In genomic region chr12:32104451-32104862, GRCm38 (mm10) we compare ENCODE assay signal across 9 mouse cellular contexts. TPM values are rescaled to one million over a fixed set of nuclear protein-coding genes. Genes with fewer than 3 reads are reported as not detected.
DNase-seq lines count a peak whose midpoint lies in the region; ATAC-seq and TF ChIP-seq lines count a peak whose summit lies in the region.
"Had no signal": no experiment of that assay in that cellular context is flagged by ENCODE, and none has a peak within 500 bp of the region (broad histone marks: within the 10 kb centered on the region; RNA-seq: fewer than 3 reads in every experiment).

No protein-coding gene starts in this region.

- no peak overlapping the region for H3K4me2 ChIP-seq in intestine, postnatal 0 days (replicated peaks; ENCODE audit: low read depth)
- H3K4me2 ChIP-seq: midbrain, embryonic 12.5 days had no signal

- ATAC-seq in erythroid progenitor cell, adult 5-6 weeks (replicated peaks; ENCODE audit: low FRiP score, poor library complexity, severe bottlenecking): peak; percentile 97
- peak; percentile 90 for ATAC-seq in intestine, postnatal 0 days

- H3K27ac ChIP-seq in intestine, postnatal 0 days (ENCODE audit: low read depth, low read length): peak overlapping the region; percentile 65
- H3K27ac ChIP-seq: midbrain, embryonic 12.5 days had no signal

- no peaks in the 10 kb centered on the region for H3K36me3 ChIP-seq in intestine, postnatal 0 days (ENCODE audit: control insufficient read depth, insufficient read depth)
- H3K36me3 ChIP-seq: midbrain, embryonic 12.5 days had no signal

- H3K4me3 ChIP-seq in intestine, postnatal 0 days (ENCODE audit: low read depth, low read length): no peak overlapping the region
- H3K4me3 ChIP-seq: midbrain, embryonic 12.5 days had no signal

- H3K27me3 ChIP-seq in intestine, postnatal 0 days (replicated peaks; ENCODE audit: control insufficient read depth, insufficient read depth, low read length): no peaks in the 10 kb centered on the region
- H3K27me3 ChIP-seq: midbrain, embryonic 12.5 days had no signal

- no peak for TF ChIP-seq CTCF in intestine, postnatal 0 days (IDR thresholded peaks at IDR 0.05; ENCODE audit: low read depth)

- H3K4me1 ChIP-seq in intestine, postnatal 0 days (replicated peaks; ENCODE audit: control insufficient read depth, insufficient read depth, low read length): no peaks in the 10 kb centered on the region

- 40% methylated on average over 6 of the region's 6 CpGs for WGBS in intestine, postnatal 0 days

- no peak overlapping the region for H3K9ac ChIP-seq in intestine, postnatal 0 days (ENCODE audit: low read depth, low read length)
- H3K9ac ChIP-seq: midbrain, embryonic 12.5 days had no signal

- peak; percentile 55 for DNase-seq in ovary, postnatal 36 days (ENCODE audit: low spot score)
- no peak for DNase-seq in ovary, postnatal 14 days (ENCODE audit: low spot score)
- peak; percentile 58 for DNase-seq in testis, postnatal 10 days (ENCODE audit: low spot score)
- no peak for DNase-seq in embryo, embryonic 11 days
- DNase-seq in left cerebral cortex, adult 8-10 months (ENCODE audit: low spot score in 2 of 2): no peak
- DNase-seq in thymus, postnatal 25 days: no peak

- H3K9me3 ChIP-seq in intestine, postnatal 0 days (ENCODE audit: control insufficient read depth): no peaks in the 10 kb centered on the region
- H3K9me3 ChIP-seq: midbrain, embryonic 12.5 days had no signal

RNA-seq across cellular contexts. Expression of gene Prkar2b, which starts 43.4 kb away (rescaled TPM):
- total RNA-seq in erythroid progenitor cell, adult 5-6 weeks (2015; ENCODE audit: low replicate concordance): 160 and 200 TPM in 2 replicates
- 154 and 188 TPM in 2 replicates for total RNA-seq in erythroid progenitor cell, adult 5-6 weeks (2017; ENCODE audit: low replicate concordance)
- polyA plus RNA-seq in intestine, postnatal 0 days (2015; fragmentation: Nextera tagmentation; extraction: Ambion mirVana): 11.6 and 12.5 TPM in 2 replicates
- total RNA-seq in left cerebral cortex, adult 8-10 months (2022): 10 to 100 TPM; 69.7 to 77.9 (median 77.6) TPM

Comparison
In these comparisons a context has a peak if more than half of its experiments do, and no peak if none do; other contexts are left out.
1. DNase-seq: peak in ovary, postnatal 36 days (single experiment) and testis, postnatal 10 days (single experiment); none in ovary, postnatal 14 days (single experiment), embryo, embryonic 11 days (single experiment), left cerebral cortex, adult 8-10 months (0 of 2) and thymus, postnatal 25 days (single experiment).